Mouse (Mus musculus) retina, postnatal 1 day (tissue): ENCODE measurements around the gene Odf4.
A peak's percentile ranks its signal among the peaks of the same experiment; 100 is the strongest.
"Not testable (repeated sequence)": the region's sequence is repeated elsewhere in the genome, so short reads cannot be mapped to it uniquely, and the experiment has no call there.

Experiments used
- DNase-seq: peaks from one replicate; pipeline ENCODE4 v3.0.0-alpha.2; 2012

Odf4 gene

DNA sequence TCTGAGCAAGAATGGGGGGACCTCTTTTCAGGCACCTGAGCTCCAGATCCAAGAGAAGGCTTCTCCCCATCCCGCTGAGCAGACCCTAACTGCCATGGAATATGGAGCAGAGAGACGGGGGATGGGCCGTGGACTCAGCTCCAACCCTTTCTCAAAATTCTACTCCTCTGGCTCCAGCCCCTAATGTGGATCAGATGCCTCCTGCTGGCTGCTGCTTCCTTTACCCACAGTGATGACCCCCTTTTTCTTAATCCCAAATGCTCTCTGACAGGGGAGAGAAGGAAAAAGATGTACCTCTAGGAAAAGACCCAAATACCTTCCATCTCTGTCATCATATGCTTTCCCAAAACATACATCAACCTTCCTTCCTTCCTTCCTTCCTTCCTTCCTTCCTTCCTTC, at the start of gene Odf4:
Gene Odf4 (minus strand): TSS at position 101 of the 400 bp plus-strand sequence.
- DNase-seq = no peak

DNA sequence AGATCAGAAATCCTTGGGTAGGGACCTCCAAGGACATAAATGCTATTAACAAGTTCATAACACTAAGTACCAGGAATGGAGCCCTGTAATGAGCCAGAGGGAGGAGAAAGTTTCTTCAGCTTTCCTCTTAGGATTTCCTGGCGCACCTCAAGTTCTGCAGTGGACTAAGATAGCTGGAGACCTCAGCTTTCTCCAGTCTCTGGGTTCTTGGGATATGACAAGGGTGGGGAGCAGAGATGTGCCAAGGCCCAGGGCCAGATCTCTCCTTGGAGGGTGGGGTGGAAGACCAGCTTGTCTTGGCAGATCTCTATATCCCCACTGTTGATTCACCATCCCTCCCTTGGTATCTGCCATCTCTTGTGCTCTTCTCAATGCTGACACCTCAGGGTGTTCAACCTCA, 48.7 kb upstream of the Odf4 start:
- no peak for DNase-seq

DNA sequence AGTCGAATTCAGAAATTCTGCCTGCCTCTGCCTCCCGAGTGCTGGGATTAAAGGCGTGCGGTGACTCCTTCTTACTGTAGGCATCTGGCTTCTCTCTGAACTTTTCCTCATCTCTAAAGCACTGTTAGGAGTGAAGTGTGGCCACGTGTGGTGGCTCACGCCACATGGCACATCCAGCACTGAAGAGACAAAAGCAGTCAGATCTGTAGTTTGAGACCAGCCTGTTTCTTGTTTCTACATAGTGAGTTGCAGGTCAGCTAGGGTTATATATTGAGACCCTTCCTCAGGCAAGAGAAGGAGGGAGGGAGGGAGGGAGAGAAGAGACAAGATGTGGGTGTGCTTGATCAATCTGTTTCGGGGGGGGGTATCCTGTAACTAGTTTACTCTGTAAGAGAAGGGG, 48.2 kb upstream of the Odf4 start, which contains the start of gene Rangrf:
Gene Rangrf (minus strand): TSS at position 101 of the 400 bp plus-strand sequence.
- DNase-seq = no peak

DNA sequence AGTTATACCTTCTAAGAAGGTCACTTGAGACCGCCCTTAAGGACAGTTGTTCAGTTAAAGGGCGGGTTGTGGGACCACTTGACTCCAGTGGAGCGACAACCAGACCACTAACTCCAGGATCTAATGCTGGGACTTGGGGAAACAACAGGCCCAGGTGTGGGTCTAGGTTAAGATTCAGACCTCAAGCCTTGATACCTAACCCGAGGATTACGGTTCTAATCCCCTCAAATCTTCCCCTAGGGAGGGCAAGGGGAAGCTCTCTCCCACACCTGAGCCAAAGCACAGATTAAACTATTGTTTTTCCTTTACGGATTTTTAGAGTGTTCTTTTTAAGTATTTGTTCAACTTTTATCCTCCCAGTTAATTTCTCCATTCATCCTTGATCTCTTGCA, 47.2 kb upstream of the Odf4 start:
- no peak for DNase-seq

DNA sequence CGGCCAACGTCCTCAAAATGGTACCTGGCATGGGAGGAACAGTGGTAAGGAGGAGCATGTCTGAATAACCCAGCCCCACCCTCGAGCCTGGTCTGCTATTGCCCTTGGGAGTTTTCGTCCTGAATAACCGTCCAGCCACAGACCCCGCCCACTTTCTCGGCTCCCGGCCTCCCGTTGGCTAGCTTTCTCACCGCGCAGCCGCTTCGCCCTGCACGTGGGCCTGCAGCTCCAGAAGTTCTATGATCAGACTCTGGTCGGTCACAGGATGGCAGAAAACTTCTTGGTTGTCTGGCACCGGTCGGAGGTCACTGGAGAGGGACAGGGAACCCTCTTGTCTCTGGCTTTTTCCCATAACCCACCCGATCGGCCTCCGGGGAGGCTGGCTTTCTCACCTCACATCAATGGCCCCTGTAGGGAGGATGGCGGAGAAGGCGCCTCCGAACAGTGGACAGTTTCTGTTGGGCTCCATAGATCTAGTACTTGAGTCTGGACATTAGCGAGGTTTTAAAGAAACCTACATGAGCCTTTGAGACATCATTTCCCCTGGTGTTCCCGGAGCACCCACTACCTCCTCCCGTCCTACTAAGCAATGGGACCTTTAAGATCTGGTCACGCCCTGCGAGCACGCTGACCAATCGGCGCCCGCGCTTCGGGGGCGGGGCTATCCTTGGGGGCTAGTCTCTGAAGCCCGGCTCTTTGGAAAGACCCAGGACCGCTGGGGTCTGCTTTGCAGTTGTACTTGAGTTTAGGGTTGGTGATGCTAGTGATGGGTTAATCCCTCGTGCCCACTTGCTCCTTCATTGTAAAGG, 46.6 kb upstream of the Odf4 start:
- peak; percentile 90 for DNase-seq

DNA sequence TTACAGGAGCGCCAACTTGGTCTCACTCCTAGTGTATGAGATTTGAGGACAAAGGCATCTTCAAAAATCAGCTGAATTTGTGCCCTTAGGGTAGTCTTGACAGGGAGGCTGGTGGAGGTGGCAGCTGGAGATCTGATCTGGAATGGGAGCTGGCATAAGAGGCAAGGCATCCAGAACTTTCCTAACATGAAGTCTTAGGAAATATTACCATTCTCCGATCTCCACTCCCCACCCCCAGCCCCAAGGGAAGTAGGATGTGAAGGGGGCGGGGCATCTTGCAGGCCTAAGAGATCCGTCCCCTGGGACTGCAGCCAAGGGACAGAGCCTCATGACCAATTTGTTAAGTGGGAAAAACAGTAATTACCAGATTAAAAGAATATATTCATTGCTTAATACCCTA, 43.4 kb upstream of the Odf4 start:
- DNase-seq = no peak

DNA sequence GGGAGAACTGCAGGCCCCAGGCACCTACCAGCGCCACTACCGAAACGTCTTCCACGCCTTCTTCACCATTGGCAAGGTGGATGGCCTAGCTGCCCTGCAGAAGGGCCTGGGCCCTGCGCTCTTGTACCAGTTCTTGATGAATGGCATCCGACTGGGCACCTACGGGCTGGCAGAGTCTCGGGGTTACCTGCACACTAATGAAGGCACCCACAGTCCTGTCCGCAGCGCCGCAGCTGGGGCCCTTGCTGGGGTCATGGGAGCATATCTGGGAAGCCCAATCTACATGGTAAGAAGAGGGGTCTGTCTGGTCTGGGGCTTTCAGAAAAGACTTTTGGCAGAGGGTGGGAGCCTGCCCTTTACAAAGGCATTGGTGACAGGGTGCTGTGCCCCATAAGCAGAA, 41.9 kb upstream of the Odf4 start:
- DNase-seq = no peak

DNA sequence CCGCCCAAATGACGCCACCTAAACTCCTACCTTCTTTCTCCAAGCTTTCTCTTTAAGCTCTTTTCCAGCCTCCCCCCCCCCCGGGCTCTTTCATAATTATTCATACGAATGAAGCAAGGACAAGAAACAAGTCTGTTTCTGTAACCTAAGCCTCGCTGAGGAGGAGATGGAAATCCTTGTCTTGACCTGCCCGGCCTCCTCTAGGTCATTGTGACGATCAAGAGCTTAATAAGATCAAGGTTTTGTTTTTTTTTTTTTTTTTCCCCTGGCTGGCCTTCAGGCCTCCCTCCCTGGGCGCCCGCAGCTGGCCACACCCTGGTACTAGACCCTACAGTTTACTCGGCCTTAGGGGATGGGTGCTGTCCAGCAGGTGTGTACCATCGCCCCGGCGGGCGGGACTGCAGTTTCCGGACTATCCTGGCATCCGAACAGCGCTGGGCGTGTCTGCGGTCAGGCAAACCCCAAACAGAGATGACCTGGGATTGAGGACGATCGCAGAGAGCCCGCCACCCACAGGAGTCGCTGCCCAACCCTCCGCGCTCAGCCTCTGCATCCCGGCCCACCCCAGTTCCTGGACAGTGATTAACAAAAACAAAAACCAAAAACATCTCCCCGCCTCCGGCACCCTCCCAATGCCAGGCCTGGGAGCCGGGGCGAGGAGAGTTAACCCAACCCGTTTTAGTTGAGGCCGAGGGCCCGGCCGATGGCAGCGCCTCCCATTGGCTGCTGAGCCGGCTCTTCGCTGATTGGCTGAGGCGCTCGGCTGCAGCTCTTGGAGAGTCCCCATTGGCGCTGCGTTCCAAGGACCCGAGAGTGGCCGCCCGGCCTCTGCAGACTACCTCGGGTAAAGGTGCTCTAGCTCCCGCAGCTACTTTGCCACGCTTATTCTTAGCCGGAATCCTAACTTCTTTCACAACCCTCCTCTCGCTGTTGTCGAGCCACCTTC, 40.7 kb upstream of the Odf4 start, which contains the start of gene Slc25a35:
Gene Slc25a35 (plus strand): TSS at position 795 of the 946 bp plus-strand sequence.
- DNase-seq = peak; percentile 93

DNA sequence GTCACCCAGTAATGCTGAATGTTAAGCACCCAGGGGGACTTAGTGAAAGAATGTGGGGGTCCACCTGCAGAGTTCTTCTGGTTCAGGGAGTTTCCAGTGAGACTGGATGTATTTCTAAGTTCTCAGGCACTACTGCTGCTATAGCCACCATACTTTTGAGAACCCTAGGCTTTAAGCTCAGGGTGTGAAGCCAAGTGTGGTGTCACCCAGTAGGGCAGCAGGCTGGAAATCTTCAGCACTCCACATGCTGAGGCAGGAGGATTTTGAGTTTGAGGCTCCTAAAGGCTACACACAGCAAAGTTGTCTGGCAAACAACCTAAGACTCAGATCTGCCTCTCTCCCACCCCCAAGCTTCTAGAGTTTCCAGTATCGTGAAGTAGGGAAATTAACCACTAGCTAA, 39.7 kb upstream of the Odf4 start:
- DNase-seq = no peak

DNA sequence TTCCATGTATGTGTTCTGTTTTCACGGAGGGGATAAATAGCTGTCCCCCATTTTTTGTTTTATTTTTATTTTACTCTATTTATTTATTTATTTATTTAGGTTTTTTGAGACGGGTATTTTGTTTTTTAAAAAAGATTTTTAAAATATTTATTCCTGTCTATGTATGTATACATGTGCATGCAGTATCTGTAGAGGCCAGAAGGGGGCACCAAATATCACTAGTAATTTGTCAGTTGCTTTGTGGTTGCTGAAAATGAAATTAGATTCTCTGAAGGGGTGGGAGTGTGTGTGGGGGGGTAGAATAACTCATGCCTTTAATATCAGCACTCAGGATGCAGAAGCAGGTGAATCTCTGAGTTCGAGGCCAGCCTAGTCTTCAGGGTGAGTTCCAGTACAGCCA, 39.0 kb upstream of the Odf4 start:
- DNase-seq = peak; percentile 78

DNA sequence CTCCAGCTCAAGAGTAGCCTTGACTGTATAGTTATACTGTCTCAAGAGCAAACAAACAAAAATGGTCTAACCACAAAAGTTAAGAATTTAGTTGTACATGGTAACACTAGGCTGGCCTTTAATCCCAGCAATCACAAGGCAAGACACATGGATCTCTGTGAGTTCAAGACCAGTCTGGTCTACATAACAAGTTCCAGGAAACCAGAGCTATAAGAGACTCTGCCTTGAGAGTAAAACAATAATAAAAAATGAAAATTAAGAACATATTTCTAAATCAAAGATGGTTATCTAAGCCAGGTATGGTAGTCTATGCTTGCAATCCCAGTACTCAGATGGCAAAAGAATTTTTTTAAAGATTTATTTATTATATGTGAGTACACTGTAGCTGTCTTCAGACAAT, 38.2 kb upstream of the Odf4 start:
- DNase-seq = no peak

DNA sequence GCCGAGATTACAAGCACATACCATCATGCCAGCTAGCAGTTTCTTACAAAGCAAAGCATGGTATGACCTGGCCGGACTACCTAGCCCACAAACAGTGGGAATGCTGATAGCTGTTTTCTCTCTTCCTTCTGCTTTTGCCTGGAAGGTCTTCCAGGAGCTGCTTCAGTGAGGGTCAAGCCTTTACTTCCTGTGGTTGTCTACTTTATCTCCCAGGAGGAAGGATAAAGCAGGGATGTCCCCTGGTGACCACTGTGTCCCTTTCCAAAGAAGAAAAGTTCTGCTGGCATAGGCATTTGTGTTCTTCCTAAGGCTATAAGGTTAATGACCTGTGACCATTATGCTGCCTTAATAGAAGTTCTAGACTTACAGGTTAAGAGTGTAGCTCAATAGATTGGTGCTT, 36.5 kb upstream of the Odf4 start:
- DNase-seq = no peak

DNA sequence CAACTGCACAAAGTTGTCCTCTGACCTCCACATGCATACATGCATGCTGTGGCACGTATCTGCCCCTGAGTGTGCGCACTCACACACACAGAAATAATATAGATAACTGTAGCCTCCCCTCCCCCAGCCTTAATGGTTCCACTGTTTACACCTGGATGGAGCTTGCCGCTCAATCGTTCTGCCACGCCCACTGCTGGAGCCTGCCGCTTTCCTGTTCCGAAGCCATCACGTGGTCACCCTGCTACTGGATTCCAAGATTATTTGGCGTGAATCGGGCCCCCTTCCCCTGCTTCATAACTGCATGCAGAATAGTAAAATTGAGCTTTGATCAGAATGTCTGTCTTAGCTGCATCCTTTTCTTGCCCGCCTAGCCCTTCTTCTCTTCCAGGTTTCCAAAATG, 35.3 kb upstream of the Odf4 start:
- DNase-seq = not testable (repeated sequence)

DNA sequence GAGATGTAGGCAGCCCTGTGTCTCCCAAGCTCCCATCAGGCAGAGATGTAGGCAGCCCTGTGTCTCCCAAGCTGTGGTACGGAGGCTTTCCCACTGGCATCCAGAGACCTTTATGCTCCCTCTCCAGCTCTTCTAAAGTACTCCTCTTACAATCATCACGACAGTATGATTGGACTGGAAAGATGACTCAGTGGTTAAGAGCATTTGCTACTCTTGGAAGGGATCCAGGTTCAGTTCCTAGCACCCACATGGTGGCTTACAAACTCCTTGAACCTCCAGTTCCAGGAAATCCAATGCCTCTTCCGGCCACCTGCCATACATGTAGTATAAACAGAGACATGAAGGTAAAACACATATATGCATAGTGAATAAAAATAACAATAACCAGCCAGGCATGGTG, 34.7 kb upstream of the Odf4 start:
- no peak for DNase-seq

DNA sequence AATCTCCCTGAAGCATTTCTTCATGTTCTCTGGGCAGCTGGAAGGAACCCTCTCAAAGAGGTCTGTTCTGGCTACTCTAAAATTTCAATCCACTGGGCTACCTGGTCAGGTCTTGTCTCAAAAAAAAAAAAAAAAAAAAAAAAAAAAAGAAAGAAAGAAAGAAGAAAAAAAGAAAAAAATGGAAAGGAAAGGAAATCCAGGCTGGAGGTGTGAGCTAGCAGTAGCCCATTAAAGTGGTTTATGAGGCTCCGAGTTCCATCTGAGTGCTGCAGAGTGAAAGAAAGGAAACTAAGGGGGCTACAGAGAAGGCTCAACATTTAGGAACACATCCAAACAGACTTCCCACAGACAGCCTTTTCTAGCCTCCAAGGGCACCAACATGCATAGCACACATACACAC, 31.1 kb upstream of the Odf4 start:
- no peak for DNase-seq

DNA sequence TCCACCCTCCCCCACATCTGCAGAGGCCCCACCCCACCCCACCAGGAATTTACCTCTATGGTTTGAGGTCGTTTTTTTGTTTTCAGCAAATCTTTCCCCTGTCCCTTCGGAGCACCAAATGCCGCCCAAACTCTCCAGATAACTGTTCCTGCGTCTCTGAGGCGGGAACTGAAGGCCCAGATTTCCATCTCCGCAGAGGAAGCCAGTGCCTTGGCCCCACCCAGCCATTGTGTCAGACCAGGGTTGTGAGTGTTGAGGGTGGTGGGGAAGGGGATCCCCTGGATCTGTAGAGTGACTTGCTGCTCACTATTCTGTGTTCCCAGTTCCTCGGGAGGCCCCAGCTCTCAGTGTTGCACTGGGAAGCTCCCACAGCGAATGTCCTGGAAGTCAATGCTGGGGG, 30.4 kb upstream of the Odf4 start, which contains the start of gene Arhgef15:
Gene Arhgef15 (minus strand): TSS at position 173 of the 400 bp plus-strand sequence.
- no peak for DNase-seq

DNA sequence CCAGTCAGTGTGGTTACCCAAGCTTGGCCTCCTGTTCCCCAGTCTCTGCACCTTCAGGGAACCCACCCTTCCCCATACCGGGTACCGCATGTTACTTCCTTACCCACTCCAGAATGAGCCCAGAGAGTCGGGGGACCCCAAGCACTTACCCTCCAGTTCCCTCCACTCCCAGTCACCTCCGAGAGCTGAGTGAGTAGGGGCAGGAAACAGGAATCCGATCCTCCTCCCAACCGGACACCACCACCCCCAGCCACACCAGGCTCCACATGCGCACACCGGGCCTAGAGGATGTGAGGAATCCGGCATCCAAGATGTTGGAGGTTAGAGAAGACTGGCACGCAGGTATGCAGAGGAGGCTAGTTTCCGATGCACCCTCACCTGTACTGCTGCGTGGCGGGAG, 29.8 kb upstream of the Odf4 start:
- DNase-seq = no peak

DNA sequence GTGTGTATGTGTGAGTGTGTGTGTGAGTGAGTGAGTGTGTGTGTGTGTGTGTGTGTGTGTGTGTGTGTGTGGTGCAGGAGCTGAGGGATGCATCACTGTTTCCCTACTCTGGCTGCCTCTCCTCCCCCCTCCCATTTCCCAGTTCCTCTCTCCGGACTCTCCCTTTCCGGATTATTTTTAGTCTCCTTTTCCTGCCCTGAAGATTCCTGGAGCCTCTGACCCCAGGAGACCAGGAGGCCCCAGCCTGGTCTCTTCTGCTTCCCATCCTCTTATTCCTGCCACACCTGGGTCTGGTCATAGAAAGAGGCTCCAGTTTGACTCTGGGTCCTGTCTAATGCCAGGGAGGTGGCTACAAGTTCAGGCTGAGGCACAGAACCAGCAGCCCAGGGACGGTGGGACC, 29.2 kb upstream of the Odf4 start:
- DNase-seq = no peak

DNA sequence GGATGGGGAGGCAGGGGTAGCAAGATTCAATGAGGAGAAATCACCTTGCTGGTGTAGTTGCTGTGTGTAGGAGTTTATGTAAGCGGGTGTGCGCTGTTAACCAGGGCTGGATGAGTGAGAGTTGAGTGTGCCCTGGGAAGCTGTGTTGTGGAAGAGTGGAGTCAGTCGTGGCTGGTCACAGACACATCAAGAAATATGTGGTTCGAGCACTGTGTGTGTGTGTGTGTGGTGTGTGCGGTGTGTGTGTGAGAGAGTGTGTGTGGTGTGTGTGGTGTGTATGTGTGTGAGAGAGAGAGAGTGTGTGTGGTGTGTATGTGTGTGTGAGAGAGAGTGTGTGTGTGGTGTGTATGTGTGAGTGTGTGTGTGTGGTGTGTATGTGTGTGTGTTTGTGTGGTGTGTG, 28.6 kb upstream of the Odf4 start:
- DNase-seq = no peak

DNA sequence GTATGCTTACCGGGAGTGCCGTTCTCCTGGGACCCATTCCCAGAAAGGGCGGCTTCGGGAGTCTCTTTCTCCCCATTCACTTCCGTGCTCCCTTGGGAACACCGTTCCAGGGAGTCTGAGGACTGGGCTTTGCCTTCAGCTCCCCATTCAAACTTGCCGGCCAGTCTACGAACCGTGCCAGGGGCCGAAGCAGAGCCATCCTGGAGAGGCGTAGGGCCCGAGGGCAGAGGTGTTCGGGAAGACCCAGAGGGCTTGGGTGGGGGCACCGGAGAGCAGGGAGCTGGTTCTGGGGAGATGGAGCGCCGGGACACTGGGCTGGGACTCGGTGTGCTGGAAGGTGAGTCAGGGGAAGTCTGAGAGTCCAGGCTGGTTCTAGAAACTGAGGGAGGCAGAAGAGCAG, 27.5 kb upstream of the Odf4 start:
- DNase-seq = peak; percentile 42

DNA sequence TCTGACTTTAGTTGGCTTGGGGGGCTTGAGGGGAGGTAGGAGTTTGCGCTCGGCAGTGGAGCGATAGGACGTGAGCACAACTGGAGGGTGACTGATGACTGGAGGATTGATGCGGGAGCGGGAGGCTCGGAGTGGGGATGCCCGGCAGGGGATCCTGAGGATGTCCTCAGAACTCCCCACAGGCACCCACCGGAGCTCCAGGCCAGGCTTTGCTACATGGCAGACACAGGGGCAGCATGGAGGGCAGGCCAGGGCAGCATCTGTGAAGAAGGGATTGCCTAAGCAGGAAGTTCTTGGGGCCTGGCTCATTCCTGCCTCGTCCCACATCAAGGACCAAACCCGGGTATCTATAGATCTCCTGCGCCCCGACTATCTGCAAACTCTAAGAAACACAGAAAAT, 27.0 kb upstream of the Odf4 start:
- DNase-seq = peak; percentile 21

DNA sequence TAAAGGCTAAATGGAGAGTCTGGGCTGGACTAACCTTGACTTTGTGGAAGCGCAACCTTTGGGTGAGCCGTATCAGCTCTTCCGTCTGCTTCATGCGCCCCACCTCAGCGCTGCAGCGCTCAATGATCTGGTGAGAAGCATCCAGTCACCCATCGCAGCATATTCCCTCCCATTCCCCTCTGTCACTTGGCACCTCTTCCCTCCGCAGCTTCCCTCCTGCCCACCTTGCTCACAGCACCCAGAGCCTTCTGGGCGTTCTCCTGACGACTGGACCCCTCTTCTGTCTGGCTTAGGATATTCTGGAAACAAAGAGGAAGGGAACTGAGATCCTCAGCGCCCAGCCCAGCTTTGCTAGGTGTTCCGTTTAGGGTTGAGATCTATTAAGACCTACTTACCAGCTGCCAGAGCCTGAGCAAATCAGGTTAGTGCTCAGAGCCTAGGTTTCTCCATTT, 20.7 kb upstream of the Odf4 start:
- peak; percentile 79 for DNase-seq

DNA sequence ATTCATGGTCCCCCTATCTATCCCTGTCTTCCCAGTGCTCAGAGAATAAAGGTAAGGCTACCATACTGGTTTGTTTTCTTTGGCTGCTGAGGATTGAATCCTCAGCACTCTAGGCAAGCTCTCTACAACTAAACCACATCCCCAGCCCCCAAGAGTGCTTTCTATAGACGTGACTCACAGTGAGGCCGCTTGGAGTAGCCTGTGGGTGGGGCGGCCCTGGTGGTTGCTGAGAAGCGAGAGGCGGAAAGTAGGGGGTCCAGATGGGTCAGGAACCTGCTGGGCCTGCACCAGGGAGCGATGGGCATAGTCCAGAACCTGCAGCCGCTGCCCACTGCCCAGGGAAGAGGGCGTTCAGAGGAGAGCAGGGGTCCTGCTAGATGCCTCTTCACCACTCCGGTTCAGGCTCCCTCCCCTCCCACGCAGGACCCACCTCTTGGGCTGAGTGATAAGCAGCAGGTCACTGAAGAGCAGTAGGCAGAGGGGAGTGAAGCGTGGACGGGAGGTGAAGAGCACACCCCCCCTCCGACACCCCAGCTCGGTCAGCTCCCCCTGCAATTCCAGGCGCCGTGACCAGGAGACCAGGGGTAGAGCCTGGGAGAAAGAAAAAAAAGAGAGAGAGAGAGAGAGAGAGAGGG, 20.0 kb upstream of the Odf4 start:
- peak; percentile 62 for DNase-seq
